Mouse (Mus musculus): ENCODE data around the gene Fam172a.

GRCm38 (mm10) chr13:77868314-77868713 lies 166.5 kb downstream of the Fam172a start:
- TF ChIP-seq POLR2A (IDR thresholded peaks at IDR 0.05; ENCODE audit: insufficient read depth, low read depth, low read length) = no peak
- TF ChIP-seq CTCF (IDR thresholded peaks at IDR 0.05) = no peak

All from heart, adult 2 months (tissue).